Mouse (Mus musculus) liver, embryonic 18 days (tissue): ENCODE results near the gene Nudt3. TPM values are rescaled to one million over a fixed set of nuclear protein-coding genes. Genes with fewer than 3 reads are reported as not detected.

ENCODE experiments used
- polyA plus RNA-seq: library from polyadenylated mRNA; depleted of rRNA; stranded (reverse); fragments of >200 nt; gene quantifications from 2 replicates; pipeline ENCODE4 v1.2.3, GENCODE M21; 2012; rRNA removed

Gene Nudt3
- 18.4 and 21.8 TPM in 2 replicates for polyA plus RNA-seq

GRCm38 (mm10) chr17:27623360-27624326 is at the start of gene Nudt3:
Gene Nudt3 (minus strand): TSS chr17:27623495.

GRCm38 (mm10) chr17:27655089-27656010 is 32.1 kb upstream of the Nudt3 start, which contains the start of gene Pacsin1:
Gene Pacsin1 (plus strand): TSS chr17:27655509.

GRCm38 (mm10) chr17:27636132-27637020 is 13.1 kb upstream of the Nudt3 start, which contains the start of gene Rps10:
Gene Rps10 (minus strand): TSS chr17:27636669.

GRCm38 (mm10) chr17:27634871-27635574 is 11.7 kb upstream of the Nudt3 start, which contains the start of gene RPS10-NUDT3:
Gene RPS10-NUDT3 (minus strand): TSS chr17:27635222.

GRCm38 (mm10) chr17:27565163-27565941 is 57.9 kb downstream of the Nudt3 start, which contains the start of gene AI413582:
Gene AI413582 (minus strand): TSS chr17:27565756.

GRCm38 (mm10) chr17:27556315-27557011 is 66.8 kb downstream of the Nudt3 start, which contains the start of gene Hmga1:
Gene Hmga1 (plus strand): TSS chr17:27556497.

Other genes starting within 250 kb of the Nudt3 start
- gene Grm4, start 102.1 kb downstream of the Nudt3 start, polyA plus RNA-seq = 0.02 TPM in 1 of 2 replicates, not detected in the other
- 79.8 and 88.2 TPM in 2 replicates for gene Hmga1, start 67.0 kb downstream of the Nudt3 start, polyA plus RNA-seq
- 9.3 and 9.6 TPM in 2 replicates for gene AI413582, start 57.7 kb downstream of the Nudt3 start, polyA plus RNA-seq
- gene RPS10-NUDT3, start 11.7 kb upstream of the Nudt3 start, polyA plus RNA-seq = not detected in 2 replicates
- 1,025 and 1,543 TPM in 2 replicates for gene Rps10, start 13.2 kb upstream of the Nudt3 start, polyA plus RNA-seq
- 0.12 and 0.13 TPM in 2 replicates for gene Pacsin1, start 32.0 kb upstream of the Nudt3 start, polyA plus RNA-seq
- gene Spdef, start 105.5 kb upstream of the Nudt3 start, polyA plus RNA-seq = 0.04 and 0.05 TPM in 2 replicates
- 27.7 and 29.9 TPM in 2 replicates for gene D17Wsu92e, start 197.2 kb upstream of the Nudt3 start, polyA plus RNA-seq
- gene Snrpc, start 214.7 kb upstream of the Nudt3 start, polyA plus RNA-seq = 59.6 and 73.4 TPM in 2 replicates
- gene Uhrf1bp1, start 232.9 kb upstream of the Nudt3 start, polyA plus RNA-seq = 4.3 and 5.4 TPM in 2 replicates